Mouse (Mus musculus) CD4-positive, CD25-positive, alpha-beta regulatory T cell, adult 2 months (primary cell): ENCODE data around the gene Spata21.

Experiments
- DNase-seq: peaks from one replicate; pipeline ENCODE4 v3.0.0-alpha.2; 2012; ENCODE audit warnings: low read depth, low spot score

Spata21 gene

GRCm38 (mm10) chr4:141158609-141159008 lies 70.5 kb downstream of the Spata21 start:
- no peak for DNase-seq

- DNase-seq, result no peak
Measured at GRCm38 (mm10) chr4:141159093-141159492, 71.0 kb downstream of the Spata21 start.

- DNase-seq, result no peak
Measured at GRCm38 (mm10) chr4:141159666-141160065, 71.5 kb downstream of the Spata21 start.

GRCm38 (mm10) chr4:141160193-141160592 lies 72.1 kb downstream of the Spata21 start:
- no peak for DNase-seq

- DNase-seq, result no peak
Measured at GRCm38 (mm10) chr4:141161699-141162208, 73.6 kb downstream of the Spata21 start.
